Mouse (Mus musculus): ENCODE measurements around the gene Zmiz1.

- TF ChIP-seq TAL1 (IDR thresholded peaks at IDR 0.05; ENCODE audit: low read length): no peak
- TF ChIP-seq GATA1 (IDR thresholded peaks at IDR 0.05; ENCODE audit: low read length): no peak
These were observed 38.0 kb downstream of the Zmiz1 start for GRCm38 (mm10) chr14:25496989-25497388.
